Mouse (Mus musculus) hindbrain, embryonic 12.5 days (tissue): Measurements from ENCODE around the gene Mcm5. TPM values are rescaled to one million over a fixed set of nuclear protein-coding genes. Genes with fewer than 3 reads are reported as not detected.
A peak's percentile ranks its signal among the peaks of the same experiment; 100 is the strongest.

Experiments
- ATAC-seq: fragments of 200-750 bp; cut with Nextera tagmentation; 2 replicates; pipeline ENCODE4 v1.8.0; 2017; ENCODE audit warnings: moderate TSS enrichment; ENCODE audit not compliant: low FRiP score
- H3K27ac ChIP-seq: fragments of 300-500 bp; sonication (generic); 2 replicates; pipeline ENCODE4 v1.5.1; 2016; ENCODE audit warnings: mild to moderate bottlenecking
- H3K27me3 ChIP-seq: fragments of 300-500 bp; sonication (generic); 2 replicates; pipeline ENCODE4 v1.6.1; 2016; ENCODE audit warnings: mild to moderate bottlenecking
- H3K36me3 ChIP-seq: fragments of 300-500 bp; sonication (generic); 2 replicates; pipeline ENCODE4 v1.6.1; 2016; ENCODE audit warnings: mild to moderate bottlenecking
- H3K4me1 ChIP-seq: fragments of 300-500 bp; sonication (generic); 2 replicates; pipeline ENCODE4 v1.6.1; 2016
- H3K4me2 ChIP-seq: fragments of 300-500 bp; sonication (generic); replicated peaks from 2 replicates; pipeline ENCODE4 v1.6.1; 2016; ENCODE audit warnings: mild to moderate bottlenecking
- H3K4me3 ChIP-seq: fragments of 300-500 bp; sonication (generic); 2 replicates; pipeline ENCODE4 v1.5.1; 2016; ENCODE audit warnings: mild to moderate bottlenecking
- H3K9ac ChIP-seq: fragments of 300-500 bp; sonication (generic); 2 replicates; pipeline ENCODE4 v1.6.1; 2016; ENCODE audit warnings: mild to moderate bottlenecking, moderate library complexity
- H3K9me3 ChIP-seq: fragments of 300-500 bp; sonication (generic); replicated peaks from 2 replicates; pipeline ENCODE4 v1.6.1; 2016; ENCODE audit warnings: mild to moderate bottlenecking
- WGBS: fragments of 180-500 bp; shearing (Covaris S2); methylation state at CpG from one replicate; pipeline ENCODE4 v1.1.7; 2016; 5-methylcytosine and 5-hydroxymethylcytosine counted together
- polyA plus RNA-seq: library from polyadenylated mRNA; unstranded; fragments of >200 nt; fragmentation: Nextera tagmentation; extraction: Ambion mirVana; gene quantifications from 2 replicates; pipeline ENCODE4 v1.2.1, GENCODE M21; 2016

Gene Mcm5
- polyA plus RNA-seq, 1 experiment from 2014 or later, result 105 TPM

- Histone ChIP-seq H3K9ac (no peak overlapping the region), H3K4me1 (0 out of 2 replicates have a peak, but pooled peaks cover 5% of the 10 kb centered on the region), H3K27ac (no peak overlapping the region), H3K27me3 (no peaks in the 10 kb centered on the region), H3K36me3 (no peaks in the 10 kb centered on the region), H3K9me3 (no peaks in the 10 kb centered on the region), H3K4me2 (no peak overlapping the region), H3K4me3 (no peak overlapping the region)
- WGBS, result 85% methylated on average over 6 of the region's 6 CpGs
- ATAC-seq, result no peak
These were observed 27.1 kb upstream of the Mcm5 start for GRCm38 (mm10) chr8:75082181-75082805.

- peak overlapping the region; percentile 43 for H3K4me2 ChIP-seq
- H3K27me3 ChIP-seq, result no peaks in the 10 kb centered on the region
- no peaks in the 10 kb centered on the region for H3K9me3 ChIP-seq
- peak; percentile 89 for ATAC-seq
- no peak overlapping the region for H3K9ac ChIP-seq
- 7% methylated on average over 17 of the region's 17 CpGs for WGBS
- H3K4me1 ChIP-seq, result 0 out of 2 replicates have a peak, but pooled peaks cover 5% of the 10 kb centered on the region
- H3K27ac ChIP-seq, result no peak overlapping the region
- peak overlapping the region; percentile 12; the same call in 1 of the 2 replicates for H3K4me3 ChIP-seq
- no peaks in the 10 kb centered on the region for H3K36me3 ChIP-seq
These were observed 25.5 kb upstream of the Mcm5 start for GRCm38 (mm10) chr8:75083846-75084245.

GRCm38 (mm10) chr8:75084382-75085064 is 24.8 kb upstream of the Mcm5 start:
- H3K27me3 ChIP-seq, result no peaks in the 10 kb centered on the region
- H3K4me3 ChIP-seq, result no peak overlapping the region
- no peak for ATAC-seq
- no peaks in the 10 kb centered on the region for H3K9me3 ChIP-seq
- no peak overlapping the region for H3K9ac ChIP-seq
- no peaks in the 10 kb centered on the region for H3K36me3 ChIP-seq
- 0 out of 2 replicates have a peak, but pooled peaks cover 10% of the 10 kb centered on the region for H3K4me1 ChIP-seq
- H3K27ac ChIP-seq, result no peak overlapping the region
- H3K4me2 ChIP-seq, result no peak overlapping the region
- WGBS, result 84% methylated on average over 3 of the region's 3 CpGs

GRCm38 (mm10) chr8:75086002-75086401 is 23.4 kb upstream of the Mcm5 start:
- no peak overlapping the region for H3K27ac ChIP-seq
- 0 out of 2 replicates have a peak, but pooled peaks cover 10% of the 10 kb centered on the region for H3K4me1 ChIP-seq
- H3K36me3 ChIP-seq, result no peaks in the 10 kb centered on the region
- no peak overlapping the region for H3K4me2 ChIP-seq
- H3K9ac ChIP-seq, result no peak overlapping the region
- H3K27me3 ChIP-seq, result no peaks in the 10 kb centered on the region
- H3K9me3 ChIP-seq, result no peaks in the 10 kb centered on the region
- no peak for ATAC-seq
- WGBS, result 86% methylated on average over 2 of the region's 2 CpGs
- no peak overlapping the region for H3K4me3 ChIP-seq

GRCm38 (mm10) chr8:75087127-75087526 is 22.2 kb upstream of the Mcm5 start:
- Histone ChIP-seq H3K4me2 (no peak overlapping the region), H3K27me3 (no peaks in the 10 kb centered on the region), H3K9me3 (no peaks in the 10 kb centered on the region), H3K4me1 (0 out of 2 replicates have a peak, but pooled peaks cover 10% of the 10 kb centered on the region), H3K4me3 (no peak overlapping the region), H3K9ac (no peak overlapping the region), H3K36me3 (no peaks in the 10 kb centered on the region), H3K27ac (no peak overlapping the region)
- ATAC-seq, result no peak

- Histone ChIP-seq H3K9ac (no peak overlapping the region; the same call in 1 of the 2 replicates), H3K4me1 (peaks cover 9% of the 10 kb centered on the region; the same call in 1 of the 2 replicates), H3K27me3 (no peaks in the 10 kb centered on the region), H3K27ac (peak overlapping the region; percentile 44), H3K4me3 (no peak overlapping the region), H3K36me3 (no peaks in the 10 kb centered on the region), H3K4me2 (no peak overlapping the region; the same call in 1 of the 2 replicates), H3K9me3 (no peaks in the 10 kb centered on the region)
- 28% methylated on average over 6 of the region's 6 CpGs for WGBS
- ATAC-seq, result no peak
These were observed 20.1 kb upstream of the Mcm5 start for GRCm38 (mm10) chr8:75088989-75089881.

GRCm38 (mm10) chr8:75090781-75091365 is 18.5 kb upstream of the Mcm5 start:
- Histone ChIP-seq H3K27me3 (no peaks in the 10 kb centered on the region; the same call in 1 of the 2 replicates), H3K36me3 (no peaks in the 10 kb centered on the region), H3K9me3 (no peaks in the 10 kb centered on the region), H3K4me2 (no peak overlapping the region), H3K4me3 (no peak overlapping the region), H3K9ac (no peak overlapping the region), H3K27ac (no peak overlapping the region), H3K4me1 (peaks cover 9% of the 10 kb centered on the region; the same call in 1 of the 2 replicates)
- ATAC-seq, result no peak
- WGBS, result 82% methylated on average over 4 of the region's 4 CpGs

GRCm38 (mm10) chr8:75093399-75094156 is 15.8 kb upstream of the Mcm5 start, which contains the start of gene Hmox1:
TSS of gene Hmox1 (plus strand) at chr8:75093621.
- Histone ChIP-seq H3K36me3 (0 out of 2 replicates have a peak, but pooled peaks cover 2% of the 10 kb centered on the region), H3K4me1 (peaks cover 9% of the 10 kb centered on the region; the same call in 1 of the 2 replicates), H3K4me3 (peak within 1 kb of the TSS; percentile 46), H3K27me3 (no peaks in the 10 kb centered on the region; the same call in 1 of the 2 replicates), H3K9ac (peak within 1 kb of the TSS; percentile 65), H3K27ac (no peak within 1 kb of the TSS), H3K4me2 (peak within 1 kb of the TSS; percentile 73), H3K9me3 (no peaks in the 10 kb centered on the region)
- WGBS, result under 1% methylated on average over 36 of the region's 36 CpGs
- peak; percentile 93 for ATAC-seq

- H3K36me3 ChIP-seq, result 0 out of 2 replicates have a peak, but pooled peaks cover 3% of the 10 kb centered on the region
- no peaks in the 10 kb centered on the region for H3K27me3 ChIP-seq
- no peak for ATAC-seq
- no peaks in the 10 kb centered on the region for H3K4me1 ChIP-seq
- H3K9ac ChIP-seq, result no peak overlapping the region
- WGBS, result 95% methylated on average over 4 of the region's 4 CpGs
- H3K4me2 ChIP-seq, result no peak overlapping the region
- no peaks in the 10 kb centered on the region for H3K9me3 ChIP-seq
- H3K27ac ChIP-seq, result no peak overlapping the region
- no peak overlapping the region for H3K4me3 ChIP-seq
These were observed 6.4 kb upstream of the Mcm5 start for GRCm38 (mm10) chr8:75102956-75103355.

- H3K4me2 ChIP-seq, result no peak overlapping the region
- 0 out of 2 replicates have a peak, but pooled peaks cover 3% of the 10 kb centered on the region for H3K36me3 ChIP-seq
- H3K27me3 ChIP-seq, result no peaks in the 10 kb centered on the region
- H3K4me3 ChIP-seq, result no peak overlapping the region
- H3K4me1 ChIP-seq, result no peaks in the 10 kb centered on the region
- H3K27ac ChIP-seq, result peak overlapping the region; percentile 30; the same call in 1 of the 2 replicates
- H3K9ac ChIP-seq, result no peak overlapping the region
- ATAC-seq, result 0 out of 2 replicates have a peak, but pooled peaks have one; percentile 13
- H3K9me3 ChIP-seq, result no peaks in the 10 kb centered on the region
- WGBS, result 50% methylated on average over 8 of the region's 8 CpGs
These were observed 5.9 kb upstream of the Mcm5 start for GRCm38 (mm10) chr8:75103376-75103878.
